Mouse (Mus musculus) kidney, adult 8-10 months (tissue): ENCODE data around the gene Foxl1.

Experiments
- DNase-seq, 2 experiments: peaks; one replicate each; pipeline ENCODE4 v3.0.0; 2022

Foxl1 gene

GRCm38 (mm10) chr8:121093496-121093895, 34.2 kb upstream of the Foxl1 start:
- DNase-seq: no peak

- peak; percentile 45 to 71 for DNase-seq
These were observed 23.5 kb upstream of the Foxl1 start for GRCm38 (mm10) chr8:121104049-121104818.

- DNase-seq: peak; percentile 97 to 99
These were observed 19.8 kb upstream of the Foxl1 start, which contains the start of gene Mthfsd for GRCm38 (mm10) chr8:121107668-121108656. TSS of gene Mthfsd (minus strand) at chr8:121108392.

GRCm38 (mm10) chr8:121108657-121109056, 19.1 kb upstream of the Foxl1 start:
- no peak for DNase-seq

- DNase-seq: no peak
These were observed 16.4 kb upstream of the Foxl1 start for GRCm38 (mm10) chr8:121111145-121111907.

GRCm38 (mm10) chr8:121113261-121113660, 14.5 kb upstream of the Foxl1 start:
- peak; percentile 92 to 97 for DNase-seq

GRCm38 (mm10) chr8:121115136-121115535, 12.6 kb upstream of the Foxl1 start:
- DNase-seq: no peak

- peak; percentile 89 to 90 for DNase-seq
These were observed 11.8 kb upstream of the Foxl1 start, which contains the start of gene Foxc2 for GRCm38 (mm10) chr8:121115948-121116347. TSS of gene Foxc2 (plus strand) at chr8:121116171.

GRCm38 (mm10) chr8:121116591-121117185, 11.1 kb upstream of the Foxl1 start:
- no peak for DNase-seq

GRCm38 (mm10) chr8:121117186-121117651, 10.5 kb upstream of the Foxl1 start:
- DNase-seq: no peak

GRCm38 (mm10) chr8:121117906-121118305, 9.8 kb upstream of the Foxl1 start:
- no peak for DNase-seq

- no peak for DNase-seq
These were observed 8.9 kb upstream of the Foxl1 start for GRCm38 (mm10) chr8:121118634-121119420.

- no peak for DNase-seq
These were observed 7.9 kb upstream of the Foxl1 start for GRCm38 (mm10) chr8:121119635-121120455.

GRCm38 (mm10) chr8:121120456-121121419, 7.0 kb upstream of the Foxl1 start:
- no peak for DNase-seq

GRCm38 (mm10) chr8:121121704-121122103, 6.0 kb upstream of the Foxl1 start:
- no peak for DNase-seq

GRCm38 (mm10) chr8:121122368-121122767, 5.4 kb upstream of the Foxl1 start:
- no peak for DNase-seq

GRCm38 (mm10) chr8:121123113-121123512, 4.6 kb upstream of the Foxl1 start:
- no peak for DNase-seq

GRCm38 (mm10) chr8:121124547-121125239, 3.0 kb upstream of the Foxl1 start:
- no peak for DNase-seq
